Mouse (Mus musculus) ES-E14 (cell line): ENCODE data around the gene Gatad2a. TPM values are rescaled to one million over a fixed set of nuclear protein-coding genes. Genes with fewer than 3 reads are reported as not detected.

Source experiments
- DNase-seq: peaks from one replicate; pipeline ENCODE4 v3.0.0-alpha.2; 2013; ENCODE audit warnings: low read depth, low spot score
- H3K27ac ChIP-seq: 2 replicates; pipeline ENCODE4 v1.5.1; 2012; ENCODE audit warnings: low read depth, mild to moderate bottlenecking, low read length, moderate library complexity, mixed read lengths; ENCODE audit not compliant: poor library complexity, insufficient read depth, severe bottlenecking
- H3K36me3 ChIP-seq: 2 replicates; pipeline ENCODE4 v1.6.1; 2012; ENCODE audit warnings: mild to moderate bottlenecking, low read length, moderate library complexity, mixed read lengths; ENCODE audit not compliant: control insufficient read depth, poor library complexity, insufficient read depth, severe bottlenecking
- H3K4me1 ChIP-seq, 2 experiments: fragments of 150-350 bp in 1 of 2; sonication (generic) in 1 of 2; 2 replicates each; pipeline ENCODE4 v1.6.1; 2012; ENCODE audit warnings: low read length in 2 of 2, mild to moderate bottlenecking in 1 of 2, mixed read lengths in 1 of 2; ENCODE audit not compliant: control insufficient read depth in 2 of 2, insufficient read depth in 2 of 2, poor library complexity in 1 of 2
- H3K4me3 ChIP-seq, 2 experiments: fragments of 150-350 bp in 1 of 2; sonication (generic) in 1 of 2; 2 replicates each; pipeline ENCODE4 v1.5.1; 2012; ENCODE audit warnings: low read length in 2 of 2, low read depth in 1 of 2, mild to moderate bottlenecking in 1 of 2, mixed read lengths in 1 of 2; ENCODE audit not compliant: insufficient read depth in 1 of 2, poor library complexity in 1 of 2, severe bottlenecking in 1 of 2
- H3K9ac ChIP-seq: 2 replicates; pipeline ENCODE4 v1.6.1; 2012; ENCODE audit warnings: low read depth, mild to moderate bottlenecking, low read length, mixed read lengths; ENCODE audit not compliant: poor library complexity, insufficient read depth, severe bottlenecking
- H3K9me3 ChIP-seq: fragments of 150-350 bp; sonication (generic); 2 replicates; pipeline ENCODE4 v1.6.1; 2012; ENCODE audit warnings: low read depth, mild to moderate bottlenecking, low read length; ENCODE audit not compliant: control insufficient read depth, insufficient read depth
- CHD2 ChIP-seq: IDR thresholded peaks from 2 replicates; pipeline ENCODE4 v1.6.1; 2014; ENCODE audit warnings: mild to moderate bottlenecking, low read depth, low read length, inconsistent platforms
- HCFC1 ChIP-seq: IDR thresholded peaks from 2 replicates; pipeline ENCODE4 v1.6.1; 2012; ENCODE audit warnings: low read length, inconsistent platforms, borderline replicate concordance; ENCODE audit not compliant: insufficient read depth
- MAFK ChIP-seq: IDR thresholded peaks from 2 replicates; pipeline ENCODE4 v1.6.1; 2014; ENCODE audit warnings: mild to moderate bottlenecking, low read depth, low read length, inconsistent platforms; ENCODE audit not compliant: insufficient read depth
- ZC3H11A ChIP-seq: IDR thresholded peaks from 2 replicates; pipeline ENCODE4 v1.6.1; 2012; ENCODE audit warnings: low read depth, mild to moderate bottlenecking, inconsistent platforms, low read length, borderline replicate concordance
- ZNF384 ChIP-seq: IDR thresholded peaks from 2 replicates; pipeline ENCODE4 v1.6.1; 2012; ENCODE audit warnings: low read depth, low read length, inconsistent platforms
- in situ Hi-C, 2 experiments: fragments of 600-800 bp; cut with MboI; formaldehyde crosslinking; loops; one replicate each; pipeline ENCODE4 v1.15.1; 2025; ENCODE audit warnings: low sequenced_read_pairs in 2 of 2, inconsistent platforms in 1 of 2; ENCODE audit not compliant: unreplicated experiment in 2 of 2
- total RNA-seq: library from RNA; depleted of rRNA; stranded (reverse); fragments of 300-350 nt; gene quantifications from 2 replicates; pipeline ENCODE4 v1.2.3, GENCODE M21; 2012

The Gatad2a gene
- total RNA-seq, 1 experiment = 139 TPM

- peak; percentile 97 for DNase-seq
- peaks cover 3 to 22% of the 10 kb centered on the region in 2 experiments; a peak in 3 of 4 replicates for H3K4me1 ChIP-seq
- no peaks in the 10 kb centered on the region for H3K9me3 ChIP-seq
- no peak overlapping the region; a peak in 1 of 4 replicates for H3K4me3 ChIP-seq
- peaks cover 42% of the 10 kb centered on the region for H3K36me3 ChIP-seq
- peak; percentile 98 for TF ChIP-seq ZC3H11A
- no peak for TF ChIP-seq MAFK
- H3K27ac ChIP-seq = peak overlapping the region; percentile 66
- peak overlapping the region; percentile 52; the same call in 1 of the 2 replicates for H3K9ac ChIP-seq
- in situ Hi-C loops = no loop called here
These were observed 76.1 kb downstream of the Gatad2a start for GRCm38 (mm10) chr8:69919876-69920662.

GRCm38 (mm10) chr8:69919010-69919409 is 77.2 kb downstream of the Gatad2a start:
- H3K36me3 ChIP-seq = peaks cover 52% of the 10 kb centered on the region
- no peak overlapping the region for H3K9ac ChIP-seq
- TF ChIP-seq CHD2 (no peak), ZC3H11A (peak; percentile 76; the same call in 1 of the 2 replicates), MAFK (no peak), HCFC1 (no peak), ZNF384 (no peak)
- in situ Hi-C loops = no loop called here
- no peak overlapping the region for H3K27ac ChIP-seq
- DNase-seq = peak; percentile 87
- H3K4me3 ChIP-seq = no peak overlapping the region
- peaks cover 3 to 22% of the 10 kb centered on the region in 2 experiments; a peak in 3 of 4 replicates for H3K4me1 ChIP-seq
- H3K9me3 ChIP-seq = no peaks in the 10 kb centered on the region

GRCm38 (mm10) chr8:69918506-69918905 is 77.7 kb downstream of the Gatad2a start:
- H3K9ac ChIP-seq = no peak overlapping the region
- DNase-seq = no peak
- in situ Hi-C loops = no loop called here
- H3K4me3 ChIP-seq = no peak overlapping the region
- H3K4me1 ChIP-seq = peaks cover 3 to 20% of the 10 kb centered on the region in 2 experiments; a peak in 3 of 4 replicates
- H3K27ac ChIP-seq = no peak overlapping the region
- TF ChIP-seq ZNF384 = no peak
- TF ChIP-seq MAFK = no peak
- TF ChIP-seq HCFC1 = no peak
- TF ChIP-seq CHD2 = no peak
- TF ChIP-seq ZC3H11A = no peak
- peaks cover 54% of the 10 kb centered on the region for H3K36me3 ChIP-seq
- no peaks in the 10 kb centered on the region for H3K9me3 ChIP-seq

- peaks cover 74% of the 10 kb centered on the region for H3K36me3 ChIP-seq
- peaks cover 3 to 5% of the 10 kb centered on the region in 2 experiments; a peak in 3 of 4 replicates for H3K4me1 ChIP-seq
- no peak overlapping the region for H3K9ac ChIP-seq
- no peak overlapping the region for H3K4me3 ChIP-seq
- H3K9me3 ChIP-seq = no peaks in the 10 kb centered on the region
- no peak for DNase-seq
- in situ Hi-C loops = no loop called here
- peak; percentile 54; the same call in 1 of the 2 replicates for TF ChIP-seq ZNF384
- TF ChIP-seq CHD2 = no peak
- TF ChIP-seq HCFC1 = no peak
- H3K27ac ChIP-seq = no peak overlapping the region
These were observed 80.4 kb downstream of the Gatad2a start for GRCm38 (mm10) chr8:69915748-69916147.

GRCm38 (mm10) chr8:69914526-69914925 is 81.7 kb downstream of the Gatad2a start:
- no peak overlapping the region for H3K27ac ChIP-seq
- in situ Hi-C loops = no loop called here
- peaks cover 85% of the 10 kb centered on the region for H3K36me3 ChIP-seq
- no peak for TF ChIP-seq CHD2
- no peak for TF ChIP-seq ZC3H11A
- TF ChIP-seq HCFC1 = no peak
- TF ChIP-seq MAFK = no peak
- no peak for TF ChIP-seq ZNF384
- DNase-seq = no peak
- no peaks in the 10 kb centered on the region for H3K4me1 ChIP-seq
- H3K9me3 ChIP-seq = no peaks in the 10 kb centered on the region
- no peak overlapping the region for H3K4me3 ChIP-seq
- H3K9ac ChIP-seq = no peak overlapping the region
